Mouse (Mus musculus) kidney, postnatal 4 days (tissue): Measurements from ENCODE around the gene Ifnar2.
A peak's percentile ranks its signal among the peaks of the same experiment; 100 is the strongest.

Experiments
- DNase-seq, 2 experiments: peaks; one replicate each; pipeline ENCODE4 v3.0.0; 2021; ENCODE audit warnings: mixed read lengths in 2 of 2

Gene Ifnar2

DNA sequence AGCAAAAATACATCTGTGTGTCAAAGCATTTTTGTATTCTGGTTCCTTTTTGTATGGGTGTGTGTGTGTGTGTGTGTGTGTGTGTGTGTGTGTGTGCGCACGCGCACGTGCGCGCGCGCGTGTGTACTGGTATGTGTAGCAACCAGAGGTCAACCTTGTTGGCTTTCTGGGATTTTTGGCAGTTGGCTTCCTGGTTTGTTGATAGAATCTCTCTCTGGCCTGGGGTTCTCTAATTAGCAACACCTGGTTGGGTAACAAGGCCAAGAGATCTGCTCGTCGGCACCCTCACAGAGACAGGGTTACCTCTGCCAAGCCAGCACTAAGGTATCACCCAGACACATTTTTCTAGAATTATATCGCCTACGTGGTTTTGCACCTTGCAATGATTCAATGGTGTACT is 13.1 kb upstream of the Ifnar2 start:
- DNase-seq, result no peak

DNA sequence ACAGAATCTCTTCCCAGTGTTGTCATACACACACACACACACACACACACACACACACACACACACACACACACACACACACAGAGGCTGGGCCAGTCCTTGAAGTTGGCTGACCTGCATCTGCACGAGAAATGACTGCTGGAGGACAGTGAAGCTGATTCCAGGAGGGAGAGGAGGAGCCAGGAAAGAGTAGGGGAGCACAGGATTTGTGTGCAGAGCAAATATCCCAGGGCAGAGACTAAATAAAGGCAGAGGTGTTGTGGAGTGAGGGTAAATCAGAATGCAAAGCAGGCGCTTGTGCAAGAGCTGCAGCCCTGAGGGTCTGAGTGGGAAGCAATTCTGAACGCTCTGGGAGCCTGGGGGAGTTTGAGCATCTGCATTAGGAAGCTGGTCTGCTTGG is 12.4 kb upstream of the Ifnar2 start:
- no peak for DNase-seq

DNA sequence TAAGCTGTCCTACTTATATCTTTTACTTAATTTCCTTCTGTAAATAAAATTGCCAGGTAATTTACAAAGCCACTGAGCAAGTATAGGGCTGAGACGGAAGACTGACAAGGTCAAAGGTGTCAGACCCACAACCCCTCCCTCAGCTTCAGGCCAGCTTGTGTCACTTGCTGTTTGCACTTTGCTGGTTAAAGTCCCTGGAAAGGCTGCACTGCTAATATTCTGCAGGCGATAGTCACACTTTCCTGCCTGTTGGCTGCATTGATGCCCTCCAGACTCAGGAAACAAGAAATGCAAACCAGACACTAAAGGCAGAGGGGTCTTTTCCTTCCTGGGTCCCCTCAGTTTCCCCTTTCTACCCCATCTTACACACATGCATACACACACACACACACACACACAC is 10.6 kb upstream of the Ifnar2 start:
- no peak for DNase-seq

DNA sequence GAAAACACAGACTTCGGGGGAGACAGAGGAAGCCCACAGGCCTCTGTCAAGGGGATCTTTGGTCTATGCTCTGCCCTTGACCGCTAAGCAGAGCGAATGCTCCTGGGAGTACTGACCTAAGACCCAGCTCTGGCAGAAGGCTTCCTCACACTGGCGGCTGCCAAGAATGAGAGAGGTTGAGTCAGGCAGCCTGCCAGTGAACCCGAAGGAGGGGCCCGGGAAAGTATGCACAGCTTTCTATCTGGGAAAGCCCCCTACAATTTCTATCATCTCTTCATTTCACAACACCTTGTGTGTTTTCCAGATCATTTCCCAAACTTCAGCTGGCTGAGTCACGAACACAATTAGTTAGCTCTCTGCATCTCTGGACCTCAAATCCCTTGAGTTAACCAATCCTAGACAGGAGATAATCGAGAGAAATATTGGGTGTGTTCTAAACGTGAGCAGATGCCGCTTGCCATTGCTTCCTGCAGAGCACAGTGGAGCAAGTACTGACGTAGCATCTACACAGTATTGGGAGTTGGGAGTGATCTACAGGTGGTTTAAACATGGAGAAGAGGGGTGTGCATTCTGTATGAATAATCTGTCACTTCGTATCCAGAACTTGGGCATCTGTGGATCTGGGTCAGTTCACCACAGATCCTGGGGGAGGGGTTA is 9.8 kb upstream of the Ifnar2 start:
- DNase-seq, result peak; percentile 76 to 81

DNA sequence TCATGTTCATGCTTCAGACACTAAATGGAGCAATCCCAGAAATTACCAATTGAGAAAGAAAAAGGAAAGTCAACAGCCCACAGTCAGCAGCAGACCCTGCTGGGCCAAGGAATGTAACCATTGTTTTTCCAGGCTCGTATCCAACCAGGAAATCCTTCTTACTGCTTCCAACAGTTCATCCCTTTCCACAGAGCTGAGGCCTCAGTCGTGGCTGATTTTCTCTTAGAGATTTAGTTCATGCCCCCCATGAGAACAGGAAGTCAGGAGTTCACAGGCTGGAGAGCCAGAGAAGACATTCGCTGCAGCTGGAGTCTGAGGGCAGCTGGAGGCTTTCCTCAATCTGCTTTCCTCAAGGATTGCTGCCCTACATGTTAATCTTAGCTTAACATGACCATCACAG is 9.1 kb upstream of the Ifnar2 start:
- DNase-seq, result peak; percentile 55 to 69

DNA sequence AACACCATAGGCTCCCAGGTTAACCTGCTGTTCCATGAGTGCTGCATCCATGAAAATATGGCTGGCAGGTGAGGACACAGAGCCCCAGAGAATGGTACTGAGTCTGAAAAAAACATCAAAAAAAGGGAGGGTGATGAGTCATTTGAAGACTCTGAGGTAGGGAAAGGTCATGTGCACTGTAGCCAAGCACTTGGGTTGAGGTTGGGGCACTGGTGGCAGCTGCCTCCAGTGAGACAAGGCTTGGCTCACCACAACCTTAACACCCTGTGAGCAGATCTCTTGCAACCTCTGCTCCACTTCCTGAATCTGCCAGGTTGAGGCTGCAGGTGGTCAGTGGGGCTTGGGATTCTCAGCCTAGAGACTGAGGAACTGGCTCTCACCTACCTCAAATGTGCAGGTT is 6.0 kb upstream of the Ifnar2 start:
- no peak for DNase-seq

DNA sequence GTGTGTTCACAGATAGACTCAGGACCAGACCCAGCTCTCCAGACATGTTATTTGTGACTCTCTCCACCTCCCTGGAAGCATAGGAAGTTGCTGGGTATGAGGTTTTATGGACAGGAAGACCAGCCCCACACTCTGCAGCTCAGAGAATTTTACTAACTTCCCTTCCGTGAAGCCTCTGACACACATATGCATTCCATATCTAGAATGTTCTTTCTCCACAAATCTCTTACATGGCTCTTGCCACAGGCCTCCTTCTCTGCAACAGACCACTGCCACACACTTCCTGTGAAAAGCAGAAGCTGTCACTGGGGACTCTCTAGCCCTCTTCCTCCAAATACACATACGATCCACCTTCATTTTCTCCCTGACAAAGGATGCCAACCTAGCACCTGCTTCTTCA is 5.5 kb upstream of the Ifnar2 start:
- no peak for DNase-seq

DNA sequence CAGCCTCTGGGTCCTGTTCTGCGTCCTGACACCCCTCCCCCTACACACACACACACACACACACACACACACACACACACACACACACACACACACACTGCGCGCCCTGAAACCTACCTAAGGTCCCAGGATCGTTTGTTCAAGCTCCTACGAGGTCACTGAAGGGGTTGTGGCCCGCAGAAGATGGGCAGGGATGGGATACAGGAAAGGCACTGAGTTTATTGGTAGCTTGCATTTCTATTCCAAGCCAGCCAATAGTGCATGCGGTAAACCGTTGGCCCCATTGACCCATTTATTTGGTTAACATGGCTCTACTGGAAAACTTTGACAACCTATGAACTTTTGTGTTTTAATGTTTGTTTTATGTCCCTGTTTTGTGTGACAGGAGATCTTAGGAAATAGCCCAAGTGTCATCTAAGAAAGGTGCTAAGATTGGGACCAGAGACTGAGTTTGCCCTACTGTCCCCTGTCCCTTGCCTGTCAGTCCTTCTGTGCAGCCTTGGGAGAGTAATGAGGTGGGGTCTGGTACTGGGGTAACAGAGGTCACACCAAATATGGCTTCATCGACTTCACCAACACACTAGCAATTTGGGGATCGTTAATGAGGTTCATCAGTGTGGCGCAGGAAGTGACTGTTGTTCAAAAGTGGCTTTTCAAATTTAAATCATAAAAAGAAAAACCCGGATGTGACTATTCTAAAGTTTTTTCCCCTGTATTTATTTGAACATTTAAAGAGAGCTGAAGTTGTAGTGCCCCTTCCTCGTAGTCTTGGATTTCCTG is 1.1 kb downstream of the Ifnar2 start:
- DNase-seq, result no peak

DNA sequence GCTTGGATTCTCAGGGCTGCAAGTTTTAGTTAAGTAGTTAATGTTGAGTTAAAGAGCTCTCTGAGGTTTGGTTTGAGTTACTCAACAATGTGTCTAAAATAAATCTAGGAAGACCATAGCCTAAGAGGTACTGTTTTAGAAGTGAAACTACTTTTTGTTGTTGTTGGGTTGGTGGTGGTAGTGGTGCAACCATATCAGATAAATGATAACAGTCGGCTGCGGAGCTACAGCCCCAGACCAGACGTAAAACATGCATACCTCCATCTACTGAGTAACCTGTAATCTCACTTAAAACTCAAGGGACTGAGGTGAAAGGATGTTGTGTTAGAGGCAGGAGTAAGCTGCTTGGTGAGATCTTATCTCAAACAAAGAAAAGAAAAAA is 1.7 kb downstream of the Ifnar2 start:
- DNase-seq, result no peak

DNA sequence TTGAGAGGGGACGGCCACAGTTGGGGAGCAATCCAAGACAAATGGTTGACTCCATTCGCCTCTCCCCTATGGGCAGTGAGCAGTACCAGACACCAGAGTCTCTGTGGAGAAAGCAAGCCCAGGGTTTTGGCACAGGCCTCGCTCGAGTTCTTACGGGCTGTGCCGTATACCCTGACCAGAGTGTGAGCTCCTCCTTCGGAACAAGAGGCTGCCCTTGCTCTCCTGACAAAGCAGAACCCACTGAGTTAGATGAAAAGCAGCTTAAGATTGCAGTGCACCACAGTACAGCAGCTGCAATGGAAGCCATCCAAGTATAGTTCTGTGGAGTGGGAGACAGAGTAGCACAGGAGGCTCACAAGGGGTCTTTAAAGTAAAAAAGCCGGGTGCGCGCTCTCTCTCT is 4.1 kb downstream of the Ifnar2 start:
- DNase-seq, result no peak

DNA sequence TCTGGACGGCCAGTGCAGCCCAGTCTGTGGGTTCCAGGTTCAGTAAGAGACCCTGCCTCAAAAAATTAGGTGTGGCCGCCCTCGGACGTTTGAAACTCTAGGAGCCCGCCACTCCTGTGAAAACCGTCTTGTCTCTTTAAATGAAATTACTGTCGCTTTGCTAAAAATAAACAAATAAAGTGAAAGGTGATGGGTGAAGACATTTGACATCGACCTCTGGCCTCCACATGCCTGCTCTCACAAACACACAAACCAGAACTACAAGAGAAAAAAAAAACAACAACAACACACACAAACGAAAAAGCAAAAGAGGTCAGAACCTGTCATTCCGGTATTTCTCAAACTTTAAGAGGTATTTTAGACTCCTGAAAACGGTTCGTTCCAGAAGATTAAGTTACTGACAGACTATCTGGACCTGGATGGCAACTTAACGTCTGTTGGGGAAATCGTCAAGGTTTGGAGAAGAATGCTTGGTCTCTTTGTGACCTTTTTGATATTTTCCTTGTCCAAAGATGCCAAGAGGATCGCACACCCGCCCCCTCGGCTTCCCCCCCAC is 5.9 kb downstream of the Ifnar2 start:
- DNase-seq, result peak in 1 of 2 experiments; percentile 16

DNA sequence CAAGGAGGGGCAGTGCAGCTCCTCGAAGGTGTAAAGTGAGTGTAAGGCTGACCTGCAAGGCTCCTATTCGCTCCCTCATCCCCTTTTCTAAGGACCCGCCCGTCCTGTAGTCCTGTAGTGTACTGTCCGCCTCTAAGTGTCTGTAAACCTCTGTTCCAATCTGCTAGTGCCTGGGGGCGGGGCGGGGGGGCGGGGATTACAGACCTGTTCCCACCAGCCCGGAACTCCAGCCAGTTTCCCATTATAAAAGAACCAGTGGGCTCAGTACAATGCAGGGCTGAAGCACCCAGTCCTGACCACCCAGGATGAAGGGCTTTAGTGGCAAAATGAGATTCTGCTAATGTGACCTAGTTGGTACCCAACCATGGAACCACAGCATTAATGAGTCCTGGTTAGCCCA is 6.4 kb downstream of the Ifnar2 start:
- DNase-seq, result peak; percentile 16 to 40

DNA sequence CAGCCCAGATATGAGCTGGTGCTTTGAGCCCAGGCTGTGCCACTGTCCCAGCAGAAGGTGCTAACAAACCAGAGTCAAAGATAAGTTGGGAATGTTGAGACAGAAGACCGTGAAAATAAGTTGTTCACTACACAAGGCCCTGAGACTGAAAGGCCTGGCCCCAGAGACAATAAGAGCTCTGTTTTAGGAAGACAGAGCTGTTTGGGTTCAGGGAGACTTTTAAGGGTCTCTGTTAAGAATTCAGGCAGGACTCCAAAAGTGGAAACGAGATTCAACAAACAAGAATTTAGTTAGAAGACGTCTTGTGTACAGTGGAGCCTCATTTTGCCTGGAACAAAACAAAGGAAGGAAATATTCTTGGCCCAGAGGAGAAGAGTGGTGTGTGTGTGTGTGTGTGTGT is 6.8 kb downstream of the Ifnar2 start:
- no peak for DNase-seq

DNA sequence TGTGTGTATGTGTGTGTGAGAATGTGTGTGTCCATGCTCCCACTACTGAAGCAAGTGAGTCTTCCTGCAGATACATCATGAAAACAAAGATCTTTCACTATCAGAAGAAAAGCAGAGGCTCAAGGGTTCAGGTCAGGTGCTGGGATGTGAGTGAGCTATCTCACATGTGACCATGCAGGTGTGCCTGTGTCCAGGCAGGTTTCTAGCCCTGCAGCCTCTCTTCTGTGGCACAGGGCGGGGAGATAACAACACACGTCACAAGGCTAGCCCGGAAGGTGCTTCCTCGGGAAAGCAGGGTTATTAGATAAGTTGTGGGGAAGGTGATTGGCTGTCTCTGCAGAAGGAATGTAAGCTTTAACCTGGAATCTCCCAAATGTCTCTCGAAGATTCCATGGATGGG is 7.6 kb downstream of the Ifnar2 start:
- no peak for DNase-seq

DNA sequence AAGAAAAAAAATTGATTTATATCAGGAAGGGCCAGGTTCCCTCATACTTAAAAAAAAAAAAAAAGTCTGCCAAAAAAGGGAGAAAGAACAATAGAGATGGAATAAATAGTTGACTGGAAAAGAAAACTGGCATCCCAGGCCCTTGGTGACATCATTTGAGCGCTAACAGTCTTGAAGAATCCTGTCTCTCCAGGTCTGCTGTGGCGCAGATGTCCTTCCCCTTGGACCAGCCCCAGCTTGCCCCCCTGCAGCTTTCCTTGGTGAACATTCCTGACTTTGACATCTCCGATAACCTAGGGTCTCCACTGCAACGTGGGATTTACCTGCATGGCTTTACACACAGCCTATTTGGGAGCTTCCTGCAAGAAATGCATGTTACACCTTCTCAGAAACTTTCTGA is 9.0 kb downstream of the Ifnar2 start:
- DNase-seq, result no peak

DNA sequence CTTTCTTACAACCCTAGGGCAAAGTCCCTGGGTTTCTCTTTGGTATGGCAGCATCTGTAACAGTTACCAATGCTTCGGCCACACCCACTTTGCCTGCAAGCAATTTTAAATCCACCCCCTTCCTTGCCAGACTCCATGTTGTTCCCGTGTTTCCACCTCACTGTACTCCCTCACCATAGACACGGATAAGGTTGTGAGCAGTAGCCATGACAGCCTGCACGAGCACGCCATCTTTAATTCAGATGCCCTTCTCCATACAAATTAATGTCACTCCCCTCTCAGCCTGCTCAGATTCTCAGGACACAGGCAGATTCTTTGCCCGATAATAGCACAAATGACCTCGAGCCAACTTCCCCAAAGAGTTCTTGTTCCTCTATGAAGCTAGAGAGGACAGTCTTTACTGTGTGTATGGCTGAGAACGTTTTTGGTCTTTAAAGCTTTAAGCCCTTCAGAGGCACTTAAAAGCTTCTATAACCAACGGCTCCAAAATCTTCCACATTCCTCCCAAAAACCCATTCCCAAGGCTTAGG is 9.7 kb downstream of the Ifnar2 start:
- no peak for DNase-seq

DNA sequence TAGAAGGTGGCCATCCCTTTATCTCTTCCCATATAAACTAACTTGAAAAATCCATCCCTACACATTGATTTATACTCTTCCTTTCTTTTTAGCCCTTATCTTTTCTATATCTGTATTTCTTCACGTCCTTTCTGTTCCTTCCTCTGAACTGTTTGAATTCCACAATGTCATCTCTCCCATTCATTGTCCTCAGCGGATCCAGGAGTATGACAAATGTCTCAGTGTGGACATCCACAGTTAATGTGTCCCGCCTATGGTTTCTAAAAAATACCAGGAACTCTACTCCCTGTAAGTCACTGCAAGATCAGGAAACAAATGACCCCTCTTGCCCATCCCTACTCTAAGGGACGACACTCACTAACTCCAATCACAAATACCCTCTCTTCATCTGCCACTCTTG is 11.6 kb downstream of the Ifnar2 start:
- no peak for DNase-seq

DNA sequence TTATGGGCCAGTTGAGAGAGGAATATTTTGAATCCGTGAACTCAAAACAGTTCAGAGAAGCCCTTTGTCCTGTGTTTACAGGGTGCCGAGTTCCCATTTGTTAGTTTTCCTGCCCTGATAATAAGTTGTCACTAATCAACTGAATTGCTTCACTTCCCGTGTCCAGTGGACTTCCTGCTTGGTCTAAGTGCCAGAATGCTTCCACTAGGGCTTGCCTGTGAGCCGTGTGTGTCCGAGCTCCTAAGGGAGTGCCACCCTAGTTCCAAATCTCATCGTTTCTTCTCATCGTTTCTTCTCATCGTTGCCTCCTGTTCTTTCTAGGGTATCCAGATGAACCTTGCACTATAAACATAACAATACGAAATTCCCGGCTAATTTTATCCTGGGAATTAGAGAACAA is 13.0 kb downstream of the Ifnar2 start:
- DNase-seq, result peak in 1 of 2 experiments; percentile 50

DNA sequence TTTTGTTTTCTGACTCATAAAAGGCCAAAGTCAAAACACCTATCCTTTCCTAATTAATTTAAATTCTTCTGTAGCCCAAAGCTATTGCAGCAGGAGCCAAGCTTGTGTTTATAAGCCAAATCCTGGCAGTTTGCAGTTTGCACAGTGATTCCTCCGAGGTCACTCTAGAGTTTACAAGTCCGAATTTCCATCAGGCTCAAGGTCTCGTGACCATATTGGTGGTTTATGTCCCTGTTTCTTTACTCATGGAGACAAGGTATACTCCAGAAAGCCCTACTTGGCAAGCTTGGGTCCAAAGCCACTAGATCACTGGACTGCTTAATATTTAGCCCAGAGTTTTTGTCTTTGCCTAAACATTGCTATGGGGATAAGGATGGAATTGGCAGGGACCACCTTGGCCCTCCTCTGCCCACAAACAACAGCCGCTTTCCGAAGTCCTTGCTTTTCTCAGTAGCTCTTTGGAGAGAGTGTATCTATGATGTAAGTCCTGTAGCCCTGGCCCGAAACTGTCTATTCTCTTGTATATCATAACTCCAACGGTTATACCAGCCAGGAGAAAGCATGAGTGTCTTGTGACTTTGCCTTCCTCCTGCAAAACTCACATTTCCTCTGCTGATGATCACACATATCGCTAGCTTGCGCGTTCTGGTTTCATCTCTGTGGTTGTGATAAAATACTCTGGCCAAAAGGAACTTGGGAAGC is 14.0 kb downstream of the Ifnar2 start:
- no peak for DNase-seq

DNA sequence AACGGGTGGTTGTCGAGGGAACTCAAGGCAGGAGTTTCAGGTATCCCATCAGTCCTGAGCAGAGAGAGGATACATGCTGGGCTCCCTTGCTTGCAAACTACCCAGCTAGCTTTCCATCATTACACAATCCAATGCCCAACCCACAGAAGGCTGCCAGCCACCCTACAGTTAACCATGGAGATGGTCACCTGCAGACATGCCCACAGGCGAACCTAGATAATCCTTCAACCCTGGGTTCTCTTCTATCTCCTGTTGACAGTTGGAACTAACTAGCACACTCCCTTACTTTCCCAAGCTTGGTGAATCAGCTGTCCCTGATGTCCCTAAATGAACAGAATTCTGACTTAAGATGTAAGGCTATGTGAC is 14.5 kb downstream of the Ifnar2 start:
- DNase-seq, result no peak

DNA sequence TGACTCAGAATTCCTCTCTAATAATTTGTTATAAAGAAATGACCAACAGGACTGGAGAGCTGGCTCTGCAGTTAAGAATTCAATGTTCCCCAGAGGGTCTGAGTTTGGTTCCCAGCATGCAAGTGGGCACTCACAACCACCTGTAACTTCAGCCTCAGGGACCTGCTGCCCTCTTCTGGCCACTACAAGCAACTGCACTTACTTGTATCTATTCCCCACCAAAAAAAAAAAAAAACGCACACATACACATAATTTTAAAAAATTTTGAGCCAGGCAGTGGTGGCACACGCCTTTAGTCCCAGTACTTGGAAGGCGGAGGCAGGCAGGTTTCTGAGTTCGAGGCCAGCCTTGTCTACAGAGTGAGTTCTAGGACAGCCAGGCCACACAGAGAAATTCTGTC is 17.5 kb downstream of the Ifnar2 start:
- DNase-seq, result no peak

DNA sequence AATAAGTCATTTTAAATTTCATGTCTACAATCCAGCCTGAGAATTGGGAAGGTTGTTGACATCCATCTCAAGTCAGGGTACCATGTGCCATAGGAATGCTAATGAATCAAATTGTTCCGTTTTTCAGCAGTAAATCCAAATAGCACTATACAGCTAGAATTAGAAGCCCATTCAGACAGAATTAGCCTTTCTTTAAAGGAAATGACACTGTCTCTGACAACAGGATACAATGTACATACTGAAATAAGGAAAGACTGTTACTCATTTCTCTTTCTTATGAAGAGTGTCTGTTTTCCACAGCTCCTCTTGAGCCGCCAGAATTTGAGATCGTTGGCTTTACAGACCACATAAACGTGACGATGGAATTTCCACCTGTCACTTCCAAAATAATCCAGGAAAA is 18.8 kb downstream of the Ifnar2 start, which contains the start of gene Gm21970:
Gm21970 (plus strand) TSS at position 301 of the 400 bp plus-strand sequence.
- no peak for DNase-seq

DNA sequence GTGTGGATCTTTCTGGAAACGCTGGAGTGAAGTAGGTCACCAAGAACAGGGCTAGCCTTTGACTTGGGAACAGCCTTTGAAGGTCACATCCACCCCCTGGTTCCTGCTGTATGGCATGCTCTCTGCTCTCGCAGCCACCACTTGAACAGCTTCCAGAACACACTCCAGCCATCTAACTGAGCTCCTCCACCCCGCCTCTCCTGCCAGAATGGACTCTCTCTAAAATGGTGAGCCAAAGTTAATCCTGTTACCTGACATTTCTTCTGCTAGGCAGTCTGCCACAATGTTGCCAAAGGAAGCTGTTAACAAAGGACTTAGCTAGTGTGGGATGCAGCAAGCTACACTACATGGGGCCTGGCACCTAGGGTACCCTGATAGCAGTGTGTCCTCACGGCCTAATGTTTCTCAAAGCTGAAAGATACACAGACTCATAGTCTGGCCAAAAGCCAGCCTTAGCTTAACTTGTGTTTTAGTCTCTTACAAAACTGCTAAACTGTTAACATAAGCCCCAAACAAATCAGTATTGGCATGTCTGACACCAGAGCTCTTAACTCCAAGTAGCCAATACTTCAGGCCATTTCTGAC is 22.3 kb downstream of the Ifnar2 start:
- no peak for DNase-seq
